Mouse (Mus musculus) forebrain, embryonic 13.5 days (tissue): ENCODE data around the gene Kiz. TPM values are rescaled to one million over a fixed set of nuclear protein-coding genes. Genes with fewer than 3 reads are reported as not detected.

Experiments used
- ATAC-seq: fragments of 200-750 bp; cut with Nextera tagmentation; 2 replicates; pipeline ENCODE4 v1.8.0; 2017
- H3K27ac ChIP-seq: fragments of 300-500 bp; sonication (generic); 2 replicates; pipeline ENCODE4 v1.5.1; 2015; ENCODE audit warnings: inconsistent platforms, mild to moderate bottlenecking, moderate library complexity
- H3K27me3 ChIP-seq: fragments of 300-500 bp; sonication (generic); 2 replicates; pipeline ENCODE4 v1.6.1; 2015; ENCODE audit warnings: mild to moderate bottlenecking, inconsistent platforms
- H3K36me3 ChIP-seq: fragments of 300-500 bp; sonication (generic); 2 replicates; pipeline ENCODE4 v1.6.1; 2015; ENCODE audit warnings: mild to moderate bottlenecking, inconsistent platforms; ENCODE audit not compliant: poor library complexity, severe bottlenecking
- H3K4me1 ChIP-seq: fragments of 300-500 bp; sonication (generic); 2 replicates; pipeline ENCODE4 v1.6.1; 2015; ENCODE audit warnings: inconsistent platforms
- H3K4me2 ChIP-seq: fragments of 300-500 bp; sonication (generic); 2 replicates; pipeline ENCODE4 v1.6.1; 2015; ENCODE audit warnings: inconsistent platforms, mild to moderate bottlenecking, moderate library complexity
- H3K4me3 ChIP-seq: fragments of 300-500 bp; sonication (generic); 2 replicates; pipeline ENCODE4 v1.5.1; 2015; ENCODE audit warnings: mild to moderate bottlenecking, inconsistent platforms
- H3K9ac ChIP-seq: fragments of 300-500 bp; sonication (generic); 2 replicates; pipeline ENCODE4 v1.6.1; 2015; ENCODE audit warnings: mild to moderate bottlenecking, inconsistent platforms
- H3K9me3 ChIP-seq: fragments of 300-500 bp; sonication (generic); replicated peaks from 2 replicates; pipeline ENCODE4 v1.6.1; 2016; ENCODE audit warnings: inconsistent platforms
- WGBS: fragments of 180-500 bp; shearing (Covaris S2); methylation state at CpG from one replicate; pipeline ENCODE4 v1.1.7; 2015; 5-methylcytosine and 5-hydroxymethylcytosine counted together
- polyA plus RNA-seq: library from polyadenylated mRNA; unstranded; fragments of >200 nt; fragmentation: Nextera tagmentation; extraction: Ambion mirVana; gene quantifications from 2 replicates; pipeline ENCODE4 v1.2.1, GENCODE M21; 2015

Kiz gene
- polyA plus RNA-seq, 1 experiment from 2014 or later = 28.1 TPM

- no peak overlapping the region for H3K4me2 ChIP-seq
Observed at GRCm38 (mm10) chr2:146871300-146872269, 15.9 kb downstream of the Kiz start.

GRCm38 (mm10) chr2:146872697-146873096, 17.0 kb downstream of the Kiz start:
- no peak overlapping the region for H3K9ac ChIP-seq
- no peak overlapping the region for H3K4me2 ChIP-seq
- no peak overlapping the region for H3K27ac ChIP-seq
- no peak overlapping the region for H3K4me3 ChIP-seq
- H3K36me3 ChIP-seq = no peaks in the 10 kb centered on the region
- ATAC-seq = no peak
- no peaks in the 10 kb centered on the region; the same call in 1 of the 2 replicates for H3K27me3 ChIP-seq
- no peaks in the 10 kb centered on the region for H3K4me1 ChIP-seq
- H3K9me3 ChIP-seq = no peaks in the 10 kb centered on the region
- 69% methylated on average over 3 of the region's 3 CpGs for WGBS

More at GRCm38 (mm10) chr2:146871300-146872269, 15.9 kb downstream of the Kiz start:
- H3K4me1 ChIP-seq = no peaks in the 10 kb centered on the region
- no peak overlapping the region for H3K27ac ChIP-seq
- H3K36me3 ChIP-seq = no peaks in the 10 kb centered on the region
- H3K4me3 ChIP-seq = no peak overlapping the region
- ATAC-seq = no peak
- no peaks in the 10 kb centered on the region for H3K9me3 ChIP-seq
- H3K9ac ChIP-seq = no peak overlapping the region
- WGBS = 88% methylated on average over 8 of the region's 8 CpGs
- no peaks in the 10 kb centered on the region; the same call in 1 of the 2 replicates for H3K27me3 ChIP-seq

GRCm38 (mm10) chr2:146873881-146874441, 18.3 kb downstream of the Kiz start:
- Histone ChIP-seq H3K9ac (no peak overlapping the region), H3K27me3 (no peaks in the 10 kb centered on the region; the same call in 1 of the 2 replicates), H3K4me1 (no peaks in the 10 kb centered on the region), H3K4me3 (no peak overlapping the region), H3K36me3 (no peaks in the 10 kb centered on the region), H3K4me2 (no peak overlapping the region), H3K9me3 (no peaks in the 10 kb centered on the region), H3K27ac (no peak overlapping the region)
- ATAC-seq = no peak
- WGBS = 88% methylated on average over 7 of the region's 7 CpGs

- Histone ChIP-seq H3K4me3 (no peak overlapping the region), H3K36me3 (no peaks in the 10 kb centered on the region), H3K4me2 (no peak overlapping the region), H3K9ac (no peak overlapping the region), H3K27me3 (peaks cover 10% of the 10 kb centered on the region), H3K9me3 (no peaks in the 10 kb centered on the region), H3K4me1 (no peaks in the 10 kb centered on the region), H3K27ac (no peak overlapping the region)
- WGBS = 55% methylated on average over 1 of the region's 1 CpGs
- ATAC-seq = no peak
Observed at GRCm38 (mm10) chr2:146877423-146878098, 21.9 kb downstream of the Kiz start.

- H3K4me3 ChIP-seq = no peak overlapping the region
- no peak overlapping the region for H3K9ac ChIP-seq
- no peak overlapping the region for H3K4me2 ChIP-seq
- H3K4me1 ChIP-seq = peaks cover 17% of the 10 kb centered on the region
- 95% methylated on average over 4 of the region's 4 CpGs for WGBS
- no peaks in the 10 kb centered on the region for H3K9me3 ChIP-seq
- no peak overlapping the region for H3K27ac ChIP-seq
- peaks cover 13% of the 10 kb centered on the region for H3K27me3 ChIP-seq
- H3K36me3 ChIP-seq = no peaks in the 10 kb centered on the region
- no peak for ATAC-seq
Observed at GRCm38 (mm10) chr2:146881623-146882022, 26.0 kb downstream of the Kiz start.

- Histone ChIP-seq H3K36me3 (0 out of 2 replicates have a peak, but pooled peaks cover 1% of the 10 kb centered on the region), H3K9me3 (no peaks in the 10 kb centered on the region), H3K4me3 (no peak overlapping the region), H3K27ac (no peak overlapping the region; the same call in 1 of the 2 replicates), H3K4me1 (peaks cover 17% of the 10 kb centered on the region), H3K4me2 (peak overlapping the region; percentile 4), H3K9ac (no peak overlapping the region), H3K27me3 (peaks cover 13% of the 10 kb centered on the region)
- WGBS = 22% methylated on average over 8 of the region's 8 CpGs
- ATAC-seq = peak; percentile 50; the same call in 1 of the 2 replicates
Observed at GRCm38 (mm10) chr2:146884291-146884855, 28.7 kb downstream of the Kiz start.

GRCm38 (mm10) chr2:146888786-146889414, 33.2 kb downstream of the Kiz start:
- H3K27ac ChIP-seq = no peak overlapping the region
- no peaks in the 10 kb centered on the region for H3K9me3 ChIP-seq
- H3K9ac ChIP-seq = no peak overlapping the region
- WGBS = 87% methylated on average over 4 of the region's 4 CpGs
- H3K4me2 ChIP-seq = no peak overlapping the region
- peaks cover 15% of the 10 kb centered on the region for H3K4me1 ChIP-seq
- H3K36me3 ChIP-seq = peaks cover 11% of the 10 kb centered on the region
- H3K4me3 ChIP-seq = no peak overlapping the region
- peaks cover 3% of the 10 kb centered on the region; the same call in 1 of the 2 replicates for H3K27me3 ChIP-seq
- ATAC-seq = no peak

- Histone ChIP-seq H3K9ac (no peak overlapping the region), H3K9me3 (no peaks in the 10 kb centered on the region), H3K4me3 (no peak overlapping the region), H3K27me3 (no peaks in the 10 kb centered on the region), H3K4me1 (no peaks in the 10 kb centered on the region), H3K27ac (no peak overlapping the region), H3K4me2 (no peak overlapping the region), H3K36me3 (no peaks in the 10 kb centered on the region)
- no peak for ATAC-seq
Observed at GRCm38 (mm10) chr2:146898977-146899376, 43.3 kb downstream of the Kiz start.

- Histone ChIP-seq H3K4me3 (no peak overlapping the region), H3K4me2 (no peak overlapping the region), H3K9ac (no peak overlapping the region), H3K9me3 (no peaks in the 10 kb centered on the region), H3K27ac (no peak overlapping the region), H3K4me1 (peaks cover 11% of the 10 kb centered on the region), H3K36me3 (no peaks in the 10 kb centered on the region), H3K27me3 (peaks cover 4% of the 10 kb centered on the region; the same call in 1 of the 2 replicates)
- WGBS = 94% methylated on average over 3 of the region's 3 CpGs
- ATAC-seq = no peak
Observed at GRCm38 (mm10) chr2:146916085-146916484, 60.4 kb downstream of the Kiz start.

GRCm38 (mm10) chr2:146917770-146918169, 62.1 kb downstream of the Kiz start:
- Histone ChIP-seq H3K4me3 (no peak overlapping the region), H3K9me3 (no peaks in the 10 kb centered on the region), H3K27me3 (peaks cover 4% of the 10 kb centered on the region; the same call in 1 of the 2 replicates), H3K36me3 (no peaks in the 10 kb centered on the region), H3K4me1 (peaks cover 13% of the 10 kb centered on the region), H3K4me2 (no peak overlapping the region), H3K27ac (no peak overlapping the region), H3K9ac (no peak overlapping the region)
- 79% methylated on average over 3 of the region's 3 CpGs for WGBS
- ATAC-seq = no peak

GRCm38 (mm10) chr2:146920375-146921160, 64.9 kb downstream of the Kiz start:
- Histone ChIP-seq H3K4me1 (peaks cover 13% of the 10 kb centered on the region), H3K4me2 (no peak overlapping the region), H3K36me3 (no peaks in the 10 kb centered on the region), H3K4me3 (no peak overlapping the region), H3K9ac (no peak overlapping the region), H3K27ac (no peak overlapping the region), H3K27me3 (peaks cover 10% of the 10 kb centered on the region), H3K9me3 (no peaks in the 10 kb centered on the region)
- no peak; the same call in 1 of the 2 replicates for ATAC-seq
- 5% methylated on average over 8 of the region's 8 CpGs for WGBS
